Mouse (Mus musculus) T-helper 17 cell (primary cell): ENCODE data around the gene Ptprz1.

Experiments
- in situ Hi-C, 2 experiments: fragments of 300-600 bp; cut with MboI, MseI; formaldehyde crosslinking; loops; 1 replicate in 1 of 2; 2 replicates in 1 of 2; pipeline ENCODE4 v1.15.1; 2025; ENCODE audit warnings: high pct_unique_total_duplicates in 2 of 2

The Ptprz1 gene

GRCm38 (mm10) chr6:22874781-22875613 is at the start of gene Ptprz1:
TSS of gene Ptprz1 (plus strand) at chr6:22875502.
- in situ Hi-C loops, result no loop called here

GRCm38 (mm10) chr6:22833637-22834036 is 41.7 kb upstream of the Ptprz1 start:
- in situ Hi-C loops, result no loop called here

GRCm38 (mm10) chr6:22834100-22834970 is 41.0 kb upstream of the Ptprz1 start:
- in situ Hi-C loops, result no loop called here

- in situ Hi-C loops, result no loop called here
Observed at GRCm38 (mm10) chr6:22875614-22876541, 576 bp downstream of the Ptprz1 start.

GRCm38 (mm10) chr6:22887978-22888377 is 12.7 kb downstream of the Ptprz1 start:
- in situ Hi-C loops, result no loop called here

GRCm38 (mm10) chr6:22889333-22889732 is 14.0 kb downstream of the Ptprz1 start:
- in situ Hi-C loops, result no loop called here

GRCm38 (mm10) chr6:22901983-22902382 is 26.7 kb downstream of the Ptprz1 start:
- in situ Hi-C loops, result no loop called here

- in situ Hi-C loops, result no loop called here
Observed at GRCm38 (mm10) chr6:22908510-22909256, 33.4 kb downstream of the Ptprz1 start.

GRCm38 (mm10) chr6:22909257-22909907 is 34.1 kb downstream of the Ptprz1 start:
- in situ Hi-C loops, result no loop called here

GRCm38 (mm10) chr6:22909908-22910260 is 34.6 kb downstream of the Ptprz1 start:
- in situ Hi-C loops, result no loop called here

- in situ Hi-C loops, result no loop called here
Observed at GRCm38 (mm10) chr6:22922880-22923279, 47.6 kb downstream of the Ptprz1 start.

GRCm38 (mm10) chr6:22932768-22933265 is 57.5 kb downstream of the Ptprz1 start:
- in situ Hi-C loops, result no loop called here

GRCm38 (mm10) chr6:22937126-22937525 is 61.8 kb downstream of the Ptprz1 start:
- in situ Hi-C loops, result no loop called here

- in situ Hi-C loops, result no loop called here
Observed at GRCm38 (mm10) chr6:22937526-22937925, 62.2 kb downstream of the Ptprz1 start.

- in situ Hi-C loops, result no loop called here
Observed at GRCm38 (mm10) chr6:22944191-22944590, 68.9 kb downstream of the Ptprz1 start.

GRCm38 (mm10) chr6:22963374-22963773 is 88.1 kb downstream of the Ptprz1 start:
- in situ Hi-C loops, result no loop called here

GRCm38 (mm10) chr6:22968073-22968472 is 92.8 kb downstream of the Ptprz1 start:
- in situ Hi-C loops, result no loop called here

GRCm38 (mm10) chr6:22983769-22984519 is 108.6 kb downstream of the Ptprz1 start:
- in situ Hi-C loops, result no loop called here

GRCm38 (mm10) chr6:22984520-22985154 is 109.3 kb downstream of the Ptprz1 start:
- in situ Hi-C loops, result no loop called here
